Mouse (Mus musculus): ENCODE results near the gene Rnf40.

- TF ChIP-seq CTCF (IDR thresholded peaks at IDR 0.05; ENCODE audit: low read depth) (no peak), EP300 (IDR thresholded peaks at IDR 0.05; ENCODE audit: low read depth) (no peak)
Measured at GRCm38 (mm10) chr7:127564381-127565150, 24.0 kb upstream of the Rnf40 start.

Data from liver, postnatal 0 days (tissue).